Mouse (Mus musculus): Measurements from ENCODE around the gene Wdr95. TPM values are rescaled to one million over a fixed set of nuclear protein-coding genes. Genes with fewer than 3 reads are reported as not detected.
A peak's percentile ranks its signal among the peaks of the same experiment; 100 is the strongest.
"Not testable (repeated sequence)": the region's sequence is repeated elsewhere in the genome, so short reads cannot be mapped to it uniquely, and the experiment has no call there.

Wdr95 gene
- polyA plus RNA-seq, 1 experiment from 2014 or later: 0.84 TPM

GRCm38 (mm10) chr5:149523856-149524241 lies 4.6 kb upstream of the Wdr95 start:
- 0 out of 2 replicates have a peak overlapping the region, but pooled peaks have one; percentile 4 for H3K9ac ChIP-seq
- H3K27ac ChIP-seq: peak overlapping the region; percentile 93
- WGBS: 46% methylated on average over 6 of the region's 6 CpGs
- H3K4me2 ChIP-seq: no peak overlapping the region
- H3K4me3 ChIP-seq: no peak overlapping the region
- H3K27me3 ChIP-seq: no peaks in the 10 kb centered on the region
- no peak for ATAC-seq (ENCODE audit: low FRiP score)
- no peaks in the 10 kb centered on the region for H3K36me3 ChIP-seq
- peaks cover 49% of the 10 kb centered on the region for H3K4me1 ChIP-seq (replicated peaks)
- H3K9me3 ChIP-seq: no peaks in the 10 kb centered on the region

GRCm38 (mm10) chr5:149524242-149524858 lies 4.1 kb upstream of the Wdr95 start:
- no peaks in the 10 kb centered on the region for H3K36me3 ChIP-seq
- no peaks in the 10 kb centered on the region for H3K9me3 ChIP-seq
- H3K4me3 ChIP-seq: no peak overlapping the region
- WGBS: 15% methylated on average over 16 of the region's 16 CpGs
- H3K4me2 ChIP-seq: peak overlapping the region; percentile 18; the same call in 1 of the 2 replicates
- no peaks in the 10 kb centered on the region for H3K27me3 ChIP-seq
- peaks cover 54% of the 10 kb centered on the region for H3K4me1 ChIP-seq (replicated peaks)
- ATAC-seq (ENCODE audit: low FRiP score): peak; percentile 60
- H3K9ac ChIP-seq: 0 out of 2 replicates have a peak overlapping the region, but pooled peaks have one; percentile 4
- H3K27ac ChIP-seq: peak overlapping the region; percentile 93

GRCm38 (mm10) chr5:149525055-149525785 lies 3.3 kb upstream of the Wdr95 start:
- H3K36me3 ChIP-seq: no peaks in the 10 kb centered on the region
- 0 out of 2 replicates have a peak overlapping the region, but pooled peaks have one; percentile 18 for H3K4me2 ChIP-seq
- H3K27me3 ChIP-seq: no peaks in the 10 kb centered on the region
- 39% methylated on average over 6 of the region's 6 CpGs for WGBS
- H3K4me1 ChIP-seq (replicated peaks): peaks cover 62% of the 10 kb centered on the region
- H3K9me3 ChIP-seq: no peaks in the 10 kb centered on the region
- no peak for ATAC-seq (ENCODE audit: low FRiP score)
- no peak overlapping the region for H3K4me3 ChIP-seq
- H3K9ac ChIP-seq: no peak overlapping the region
- peak overlapping the region; percentile 93 for H3K27ac ChIP-seq

DNA sequence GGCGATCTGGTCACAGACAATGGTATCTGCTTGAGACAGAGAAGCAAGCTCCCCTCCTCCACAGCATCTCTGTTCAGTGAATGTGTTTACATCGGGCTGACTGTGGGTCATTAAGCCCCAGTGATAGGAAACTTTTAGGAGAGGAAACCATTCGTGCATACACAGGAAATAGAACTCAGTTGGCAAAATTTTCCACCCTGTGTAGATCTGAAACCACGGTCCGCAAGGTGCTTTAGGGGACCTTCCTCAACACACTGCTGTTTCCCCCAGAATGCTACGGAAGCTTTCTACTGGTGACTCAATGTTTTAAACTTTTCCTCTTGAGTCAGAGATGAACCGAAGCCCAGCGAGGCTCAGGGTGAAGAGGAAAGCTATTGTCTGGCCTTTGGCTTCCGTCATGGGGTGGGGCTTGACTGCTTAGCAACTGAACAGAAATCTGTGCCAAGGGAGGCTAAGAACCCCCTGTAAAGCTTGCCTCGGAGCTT lies 2.0 kb upstream of the Wdr95 start:
- Histone ChIP-seq H3K4me3 (no peak overlapping the region), H3K4me1 (replicated peaks) (peaks cover 62% of the 10 kb centered on the region), H3K36me3 (no peaks in the 10 kb centered on the region), H3K9me3 (no peaks in the 10 kb centered on the region), H3K9ac (no peak overlapping the region), H3K27ac (peak overlapping the region; percentile 69), H3K27me3 (no peaks in the 10 kb centered on the region), H3K4me2 (peak overlapping the region; percentile 19; the same call in 1 of the 2 replicates)
- no peak for ATAC-seq (ENCODE audit: low FRiP score)
- WGBS: 40% methylated on average over 10 of the region's 10 CpGs

GRCm38 (mm10) chr5:149527292-149527691 lies 1.2 kb upstream of the Wdr95 start:
- not testable (repeated sequence) for H3K9me3 ChIP-seq
- peaks cover 62% of the 10 kb centered on the region for H3K4me1 ChIP-seq (replicated peaks)

GRCm38 (mm10) chr5:149533847-149534246 lies 5.4 kb downstream of the Wdr95 start:
- 90% methylated on average over 2 of the region's 2 CpGs for WGBS
- Histone ChIP-seq H3K27me3 (0 out of 2 replicates have a peak, but pooled peaks cover 2% of the 10 kb centered on the region), H3K27ac (no peak overlapping the region), H3K9ac (no peak overlapping the region), H3K36me3 (no peaks in the 10 kb centered on the region), H3K4me3 (no peak overlapping the region), H3K4me2 (no peak overlapping the region), H3K9me3 (no peaks in the 10 kb centered on the region), H3K4me1 (replicated peaks) (peaks cover 28% of the 10 kb centered on the region)
- ATAC-seq (ENCODE audit: low FRiP score): no peak

More at GRCm38 (mm10) chr5:149527292-149527691, 1.2 kb upstream of the Wdr95 start:
- WGBS: 64% methylated on average over 4 of the region's 4 CpGs
- not testable (repeated sequence) for ATAC-seq (ENCODE audit: low FRiP score); H3K4me2 ChIP-seq; H3K36me3 ChIP-seq; H3K27me3 ChIP-seq; H3K4me3 ChIP-seq; H3K9ac ChIP-seq
- H3K27ac ChIP-seq: 0 out of 2 replicates have a peak overlapping the region, but pooled peaks have one; percentile 19

DNA sequence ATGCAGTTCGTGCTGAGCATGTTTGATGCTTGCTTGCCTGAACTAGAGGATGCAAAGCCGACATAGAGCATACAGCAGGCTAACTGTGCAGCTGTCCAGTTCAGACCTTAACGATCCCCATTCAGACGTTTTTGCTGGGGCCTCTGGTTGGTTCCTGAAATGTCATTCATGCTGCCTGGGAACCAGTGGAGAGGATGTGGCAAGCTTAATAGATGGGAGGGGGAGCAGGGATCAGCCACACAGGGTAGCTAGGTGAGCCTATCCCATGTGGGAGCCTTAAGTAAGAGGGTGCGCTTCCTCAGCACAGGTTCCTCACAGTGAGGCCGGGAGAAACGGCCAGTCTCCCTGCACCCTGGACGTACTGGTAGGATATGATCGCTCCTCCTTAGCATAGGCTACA lies 7.5 kb downstream of the Wdr95 start:
- 0 out of 2 replicates have a peak, but pooled peaks cover 2% of the 10 kb centered on the region for H3K27me3 ChIP-seq
- H3K9ac ChIP-seq: no peak overlapping the region
- peaks cover 15% of the 10 kb centered on the region for H3K4me1 ChIP-seq (replicated peaks)
- 72% methylated on average over 9 of the region's 9 CpGs for WGBS
- ATAC-seq (ENCODE audit: low FRiP score): no peak
- H3K4me3 ChIP-seq: no peak overlapping the region
- H3K9me3 ChIP-seq: no peaks in the 10 kb centered on the region
- no peak overlapping the region for H3K4me2 ChIP-seq
- H3K27ac ChIP-seq: no peak overlapping the region
- no peaks in the 10 kb centered on the region for H3K36me3 ChIP-seq

DNA sequence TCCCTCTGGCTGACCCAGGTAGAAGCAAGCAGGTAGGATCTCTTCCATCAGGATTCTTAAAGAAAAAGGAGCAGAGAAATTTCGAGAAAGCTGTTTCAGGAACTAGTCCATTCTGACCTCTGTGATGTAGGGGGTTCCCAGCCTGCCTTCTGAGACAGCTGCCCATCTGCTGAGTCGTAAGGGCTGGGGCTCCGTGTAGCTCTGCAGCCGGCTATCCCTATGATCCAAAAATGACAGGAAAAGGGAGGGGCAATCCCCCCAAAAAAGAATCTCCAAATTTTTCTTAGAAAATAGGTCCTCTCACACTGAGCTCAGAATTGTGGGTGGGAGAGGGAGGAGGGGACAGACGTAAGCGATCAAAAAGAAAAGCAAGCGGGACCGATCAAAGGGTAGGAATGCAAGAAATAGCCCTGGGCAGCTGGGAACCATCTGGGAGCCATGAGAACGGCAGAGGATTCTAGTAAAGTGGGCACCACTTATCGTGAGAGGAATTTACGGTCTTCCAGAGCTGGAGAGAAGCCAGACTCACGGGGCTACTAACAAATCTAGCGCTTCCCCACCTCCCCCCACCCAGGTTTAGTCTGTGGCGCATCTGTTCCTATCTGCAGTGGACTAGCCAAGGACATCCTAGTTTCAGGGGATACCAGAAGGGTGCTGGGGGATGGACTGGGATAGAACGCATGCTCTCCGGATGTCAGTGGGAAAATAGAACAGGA lies 9.5 kb downstream of the Wdr95 start:
- peak; percentile 68; the same call in 1 of the 2 replicates for ATAC-seq (ENCODE audit: low FRiP score)
- Histone ChIP-seq H3K9me3 (no peaks in the 10 kb centered on the region), H3K4me2 (peak overlapping the region; percentile 40), H3K36me3 (no peaks in the 10 kb centered on the region), H3K27me3 (0 out of 2 replicates have a peak, but pooled peaks cover 2% of the 10 kb centered on the region), H3K4me1 (replicated peaks) (peaks cover 15% of the 10 kb centered on the region), H3K4me3 (peak overlapping the region; percentile 7; the same call in 1 of the 2 replicates), H3K9ac (peak overlapping the region; percentile 43; the same call in 1 of the 2 replicates), H3K27ac (peak overlapping the region; percentile 55; the same call in 1 of the 2 replicates)
- WGBS: 39% methylated on average over 16 of the region's 16 CpGs

GRCm38 (mm10) chr5:149538531-149538930 lies 10.1 kb downstream of the Wdr95 start:
- no peak overlapping the region for H3K4me3 ChIP-seq
- peaks cover 15% of the 10 kb centered on the region for H3K4me1 ChIP-seq (replicated peaks)
- 0 out of 2 replicates have a peak, but pooled peaks cover 2% of the 10 kb centered on the region for H3K27me3 ChIP-seq
- peak overlapping the region; percentile 43; the same call in 1 of the 2 replicates for H3K9ac ChIP-seq
- no peaks in the 10 kb centered on the region for H3K36me3 ChIP-seq
- ATAC-seq (ENCODE audit: low FRiP score): no peak
- H3K4me2 ChIP-seq: peak overlapping the region; percentile 40
- H3K9me3 ChIP-seq: no peaks in the 10 kb centered on the region
- H3K27ac ChIP-seq: peak overlapping the region; percentile 55; the same call in 1 of the 2 replicates
- WGBS: 73% methylated on average over 8 of the region's 8 CpGs

- peaks cover 15% of the 10 kb centered on the region for H3K4me1 ChIP-seq (replicated peaks)
- H3K4me3 ChIP-seq: no peak overlapping the region
- no peaks in the 10 kb centered on the region for H3K36me3 ChIP-seq
- no peak overlapping the region for H3K9ac ChIP-seq
- H3K4me2 ChIP-seq: no peak overlapping the region
- 0 out of 2 replicates have a peak, but pooled peaks cover 2% of the 10 kb centered on the region for H3K27me3 ChIP-seq
- 86% methylated on average over 4 of the region's 4 CpGs for WGBS
- H3K27ac ChIP-seq: no peak overlapping the region
- H3K9me3 ChIP-seq: no peaks in the 10 kb centered on the region
- ATAC-seq (ENCODE audit: low FRiP score): no peak
Measured at GRCm38 (mm10) chr5:149539051-149539450, 10.6 kb downstream of the Wdr95 start.

- H3K4me1 ChIP-seq (replicated peaks): no peaks in the 10 kb centered on the region
- H3K4me3 ChIP-seq: no peak overlapping the region
- H3K36me3 ChIP-seq: no peaks in the 10 kb centered on the region
- 54% methylated on average over 9 of the region's 10 CpGs for WGBS
- H3K27ac ChIP-seq: no peak overlapping the region
- ATAC-seq (ENCODE audit: low FRiP score): no peak
- peaks cover 3% of the 10 kb centered on the region; the same call in 1 of the 2 replicates for H3K9me3 ChIP-seq
- H3K4me2 ChIP-seq: no peak overlapping the region
- H3K27me3 ChIP-seq: no peaks in the 10 kb centered on the region
- no peak overlapping the region for H3K9ac ChIP-seq
Measured at GRCm38 (mm10) chr5:149551179-149551578, 22.7 kb downstream of the Wdr95 start.

DNA sequence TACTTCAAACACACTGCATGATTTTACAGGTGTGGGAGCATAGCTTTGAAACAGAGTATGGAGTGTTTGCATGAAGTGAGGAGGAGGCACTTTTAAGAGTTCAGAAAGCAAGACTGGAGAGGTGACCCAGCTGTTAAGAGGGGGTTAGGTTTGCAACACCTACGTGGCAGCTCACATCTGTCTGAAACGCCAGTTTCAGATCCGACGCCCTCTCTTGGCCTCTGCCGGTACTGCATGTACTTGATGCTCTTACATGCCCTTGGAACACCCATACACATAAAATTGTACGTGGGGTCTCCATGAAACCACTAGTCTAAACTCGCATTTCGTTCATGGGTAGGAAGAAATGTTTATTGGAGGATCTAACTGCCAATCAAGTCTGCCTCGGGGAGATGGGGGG lies 24.3 kb downstream of the Wdr95 start:
- H3K36me3 ChIP-seq: no peaks in the 10 kb centered on the region
- H3K27me3 ChIP-seq: no peaks in the 10 kb centered on the region
- ATAC-seq (ENCODE audit: low FRiP score): no peak
- 46% methylated on average over 9 of the region's 9 CpGs for WGBS
- no peak overlapping the region for H3K27ac ChIP-seq
- no peaks in the 10 kb centered on the region for H3K4me1 ChIP-seq (replicated peaks)
- H3K9me3 ChIP-seq: peaks cover 3% of the 10 kb centered on the region; the same call in 1 of the 2 replicates
- no peak overlapping the region for H3K4me3 ChIP-seq
- H3K9ac ChIP-seq: no peak overlapping the region
- no peak overlapping the region for H3K4me2 ChIP-seq

Data from hindbrain, embryonic 13.5 days (tissue).